Mouse (Mus musculus) olfactory bulb, adult 2 months (tissue): Measurements from ENCODE around the gene Atp2b1. TPM values are rescaled to one million over a fixed set of nuclear protein-coding genes. Genes with fewer than 3 reads are reported as not detected.

Experiments used
- H3K27ac ChIP-seq: fragments of 200-500 bp; 2 replicates; pipeline ENCODE4 v1.5.1; 2012; ENCODE audit warnings: low read depth, low read length; ENCODE audit not compliant: insufficient read depth
- H3K4me1 ChIP-seq: fragments of 200-500 bp; 2 replicates; pipeline ENCODE4 v1.6.1; 2012; ENCODE audit warnings: low read length; ENCODE audit not compliant: control insufficient read depth, insufficient read depth
- H3K4me3 ChIP-seq: fragments of 200-500 bp; 2 replicates; pipeline ENCODE4 v1.5.1; 2012; ENCODE audit warnings: mild to moderate bottlenecking, low read depth, low read length, moderate library complexity; ENCODE audit not compliant: insufficient read depth
- CTCF ChIP-seq: fragments of 200-500 bp; IDR thresholded peaks from 2 replicates; pipeline ENCODE4 v1.5.1; 2012; ENCODE audit warnings: low read depth, mild to moderate bottlenecking, low read length, moderate library complexity; ENCODE audit not compliant: insufficient read depth
- POLR2A ChIP-seq: fragments of 200-500 bp; IDR thresholded peaks from 2 replicates; pipeline ENCODE4 v1.6.1; 2012; ENCODE audit warnings: mild to moderate bottlenecking, low read depth, low read length, moderate library complexity; ENCODE audit not compliant: insufficient read depth
- WGBS: fragments of 180-500 bp; shearing (Covaris S2); methylation state at CpG from one replicate; pipeline ENCODE4 v1.1.7; 2018; 5-methylcytosine and 5-hydroxymethylcytosine counted together
- polyA plus RNA-seq: library from polyadenylated mRNA; stranded (reverse); fragments of >200 nt; gene quantifications from 2 replicates; pipeline ENCODE4 v1.2.4, GENCODE M21; 2012; ENCODE audit warnings: low replicate concordance; ENCODE audit not compliant: missing spikeins, insufficient read depth, insufficient read length

Gene Atp2b1
- polyA plus RNA-seq, 1 experiment, result 685 TPM

- peaks cover 11% of the 10 kb centered on the region for H3K4me1 ChIP-seq
- no peak overlapping the region for H3K27ac ChIP-seq
- WGBS, result 69% methylated on average over 17 of the region's 17 CpGs
- no peak overlapping the region for H3K4me3 ChIP-seq
- TF ChIP-seq CTCF (no peak), POLR2A (no peak)
Observed at GRCm38 (mm10) chr10:98951286-98952270, 37.4 kb downstream of the Atp2b1 start.

DNA sequence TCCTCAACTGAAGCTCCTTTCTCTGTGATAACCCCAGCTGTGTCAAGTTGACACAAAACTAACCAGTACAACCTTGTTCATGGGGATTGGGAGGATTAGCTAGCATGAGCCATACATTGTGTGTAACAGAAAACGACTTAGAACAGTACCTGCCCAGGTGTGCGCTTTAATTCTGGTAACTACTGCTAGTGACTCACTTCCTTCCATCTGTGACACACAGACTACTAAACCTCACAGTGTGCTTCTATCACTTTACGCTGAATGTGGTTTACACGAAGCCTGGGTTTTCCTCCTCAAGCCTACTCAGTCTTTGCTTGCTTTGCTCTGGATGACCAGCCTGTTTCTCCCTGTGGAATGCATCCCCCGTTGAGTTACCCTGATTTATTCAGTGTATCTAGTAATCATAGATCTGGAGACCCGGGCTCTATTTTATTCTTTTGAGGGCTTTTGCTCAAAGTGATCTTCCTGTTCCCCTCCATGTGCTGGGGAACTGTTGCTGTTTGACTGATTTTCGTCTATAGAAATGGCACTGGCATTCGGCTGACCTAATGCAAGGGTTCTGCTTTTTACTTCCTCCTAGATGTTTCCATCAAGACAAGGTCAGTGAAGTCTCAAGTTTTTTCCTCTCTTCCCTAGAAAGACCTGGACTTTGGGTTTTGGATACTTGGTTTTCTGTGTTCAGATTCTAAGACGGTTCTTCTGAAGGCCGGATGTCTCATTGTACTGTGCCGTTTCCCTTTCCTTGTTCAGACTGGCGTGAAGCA, 40.2 kb downstream of the Atp2b1 start:
- WGBS, result 64% methylated on average over 12 of the region's 12 CpGs
- Histone ChIP-seq H3K4me3 (no peak overlapping the region), H3K4me1 (peaks cover 14% of the 10 kb centered on the region), H3K27ac (no peak overlapping the region)
- no peak for TF ChIP-seq POLR2A
- no peak for TF ChIP-seq CTCF

DNA sequence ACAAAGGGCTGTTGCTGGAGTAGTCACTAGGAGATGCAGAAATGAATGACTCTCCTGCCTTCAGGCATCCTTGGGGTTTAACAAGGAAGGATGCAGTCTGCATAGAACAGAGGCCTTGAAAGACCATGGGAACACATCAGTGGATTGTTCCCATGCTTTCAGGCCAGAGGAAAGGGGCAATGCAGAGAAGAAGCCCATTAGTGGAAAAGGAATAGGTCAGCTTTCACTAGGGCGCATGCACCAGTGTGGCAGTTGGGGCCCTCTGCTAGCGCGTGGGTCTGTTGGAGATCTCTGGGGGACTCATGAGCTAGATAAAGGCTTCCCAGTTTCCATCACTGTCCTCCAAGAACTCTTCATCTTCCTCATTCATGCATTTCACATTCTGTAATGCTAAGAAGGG, 41.9 kb downstream of the Atp2b1 start:
- no peak for TF ChIP-seq POLR2A
- TF ChIP-seq CTCF, result no peak
- Histone ChIP-seq H3K27ac (peak overlapping the region; percentile 48), H3K4me3 (no peak overlapping the region), H3K4me1 (peaks cover 14% of the 10 kb centered on the region)
- WGBS, result 73% methylated on average over 3 of the region's 3 CpGs

GRCm38 (mm10) chr10:98958752-98959151, 44.5 kb downstream of the Atp2b1 start:
- H3K27ac ChIP-seq, result peak overlapping the region; percentile 70
- H3K4me3 ChIP-seq, result no peak overlapping the region
- WGBS, result 58% methylated on average over 4 of the region's 4 CpGs
- H3K4me1 ChIP-seq, result peaks cover 13% of the 10 kb centered on the region
- no peak for TF ChIP-seq POLR2A
- no peak for TF ChIP-seq CTCF

GRCm38 (mm10) chr10:98959385-98959784, 45.2 kb downstream of the Atp2b1 start:
- no peak for TF ChIP-seq POLR2A
- TF ChIP-seq CTCF, result no peak
- peak overlapping the region; percentile 70; the same call in 1 of the 2 replicates for H3K27ac ChIP-seq
- WGBS, result 19% methylated on average over 6 of the region's 6 CpGs
- H3K4me3 ChIP-seq, result no peak overlapping the region
- peaks cover 13% of the 10 kb centered on the region for H3K4me1 ChIP-seq

- peaks cover 13% of the 10 kb centered on the region for H3K4me1 ChIP-seq
- H3K4me3 ChIP-seq, result no peak overlapping the region
- H3K27ac ChIP-seq, result peak overlapping the region; percentile 67
- TF ChIP-seq POLR2A (no peak), CTCF (no peak)
- WGBS, result 49% methylated on average over 5 of the region's 5 CpGs
Observed at GRCm38 (mm10) chr10:98960911-98961310, 46.7 kb downstream of the Atp2b1 start.

GRCm38 (mm10) chr10:98962092-98962491, 47.9 kb downstream of the Atp2b1 start:
- WGBS, result 15% methylated on average over 8 of the region's 8 CpGs
- peak overlapping the region; percentile 73 for H3K27ac ChIP-seq
- TF ChIP-seq CTCF (no peak), POLR2A (no peak)
- peaks cover 8% of the 10 kb centered on the region for H3K4me1 ChIP-seq
- H3K4me3 ChIP-seq, result no peak overlapping the region

- 76% methylated on average over 13 of the region's 13 CpGs for WGBS
- H3K27ac ChIP-seq, result no peak overlapping the region
- H3K4me3 ChIP-seq, result no peak overlapping the region
- TF ChIP-seq CTCF, result no peak
- no peak for TF ChIP-seq POLR2A
- H3K4me1 ChIP-seq, result peaks cover 2% of the 10 kb centered on the region
Observed at GRCm38 (mm10) chr10:98966407-98967215, 52.4 kb downstream of the Atp2b1 start.
